Mouse (Mus musculus): Measurements from ENCODE around the gene Lasp1. TPM values are rescaled to one million over a fixed set of nuclear protein-coding genes. Genes with fewer than 3 reads are reported as not detected.

Gene Lasp1
- polyA plus RNA-seq, 1 experiment from 2014 or later = 246 TPM

GRCm38 (mm10) chr11:97802194-97802470 lies 3.3 kb downstream of the Lasp1 start:
- no peaks in the 10 kb centered on the region for H3K27me3 ChIP-seq
- ChIA-PET CTCF (interaction anchor here (1.6 to 4.3 kb wide), 2 partner anchors 11 to 82 kb away, joined by 5 to 32 read pairs; partner anchors contain the start of gene Fbxo47), POLR2A (interaction anchor here (0.9 to 6.7 kb wide), 3 partner anchors 12 to 38 kb away, joined by 3 to 133 read pairs (median 3); partner anchors contain the start of gene B230217C12Rik)
- DNase-seq (ENCODE audit: low read depth, low spot score) (no peak), ATAC-seq (no peak)
- no peak for TF ChIP-seq CTCF (IDR thresholded peaks at IDR 0.05)
- in situ Hi-C loops (cut with MboI; ENCODE audit: low pct_unique_long_range_greater_than_20kb) = no loop called here

- DNase-seq (ENCODE audit: low read depth, low spot score) (no peak), ATAC-seq (no peak)
- ChIA-PET POLR2A (interaction anchor here (1.2 to 6.7 kb wide), 2 partner anchors 12 to 29 kb away, joined by 3 to 133 read pairs; no protein-coding TSS in a partner anchor), CTCF (interaction anchor here (4.3 kb wide), 1 partner anchor 11 kb away, joined by 32 read pairs; no protein-coding TSS in a partner anchor)
- in situ Hi-C loops (cut with MboI; ENCODE audit: low pct_unique_long_range_greater_than_20kb) = no loop called here
- no peak for TF ChIP-seq CTCF (IDR thresholded peaks at IDR 0.05)
- H3K27me3 ChIP-seq = no peaks in the 10 kb centered on the region
Measured at GRCm38 (mm10) chr11:97802495-97802894, 3.7 kb downstream of the Lasp1 start.

GRCm38 (mm10) chr11:97803847-97804246 lies 5.0 kb downstream of the Lasp1 start:
- no peak for DNase-seq (ENCODE audit: low read depth, low spot score)
- in situ Hi-C loops (cut with MboI; ENCODE audit: low pct_unique_long_range_greater_than_20kb) = no loop called here
- ATAC-seq = no peak
- H3K27me3 ChIP-seq = no peaks in the 10 kb centered on the region
- ChIA-PET POLR2A (interaction anchor here (0.8 kb wide), 1 partner anchor 10 kb away, joined by 4 read pairs; no protein-coding TSS in a partner anchor), CTCF (no interaction called here)
- TF ChIP-seq CTCF (IDR thresholded peaks at IDR 0.05) = no peak

- DNase-seq (ENCODE audit: low read depth, low spot score) = no peak
- in situ Hi-C loops (cut with MboI; ENCODE audit: low pct_unique_long_range_greater_than_20kb) = no loop called here
- H3K27me3 ChIP-seq = no peaks in the 10 kb centered on the region
- CTCF ChIA-PET = interaction anchor here (1.0 kb wide), 1 partner anchor 23 kb away, joined by 3 read pairs; no protein-coding TSS in a partner anchor
- ATAC-seq = no peak
- POLR2A ChIA-PET = interaction anchor here (0.6 to 1.4 kb wide), 5 partner anchors 8 to 358 kb away, joined by 3 to 6 read pairs (median 4); no protein-coding TSS in a partner anchor
- no peak for TF ChIP-seq CTCF (IDR thresholded peaks at IDR 0.05)
Measured at GRCm38 (mm10) chr11:97804841-97805661, 6.3 kb downstream of the Lasp1 start.

- TF ChIP-seq CTCF (IDR thresholded peaks at IDR 0.05) = no peak
- ChIA-PET CTCF (interaction anchor here (1.0 kb wide), 1 partner anchor 22 kb away, joined by 3 read pairs; no protein-coding TSS in a partner anchor), POLR2A (interaction anchor here (0.6 to 1.4 kb wide), 5 partner anchors 8 to 359 kb away, joined by 3 to 6 read pairs (median 4); no protein-coding TSS in a partner anchor)
- ATAC-seq (no peak), DNase-seq (ENCODE audit: low read depth, low spot score) (no peak)
- in situ Hi-C loops (cut with MboI; ENCODE audit: low pct_unique_long_range_greater_than_20kb) = no loop called here
- no peaks in the 10 kb centered on the region for H3K27me3 ChIP-seq
Measured at GRCm38 (mm10) chr11:97805662-97806612, 7.1 kb downstream of the Lasp1 start.

GRCm38 (mm10) chr11:97806613-97806964 lies 7.8 kb downstream of the Lasp1 start:
- ATAC-seq (no peak), DNase-seq (ENCODE audit: low read depth, low spot score) (no peak)
- TF ChIP-seq CTCF (IDR thresholded peaks at IDR 0.05) = no peak
- ChIA-PET CTCF (interaction anchor here (0.9 kb wide), 1 partner anchor 10 kb away, joined by 3 read pairs; no protein-coding TSS in a partner anchor), POLR2A (interaction anchor here (0.9 to 1.1 kb wide), 2 partner anchors 11 to 150 kb away, joined by 3 read pairs; no protein-coding TSS in a partner anchor)
- in situ Hi-C loops (cut with MboI; ENCODE audit: low pct_unique_long_range_greater_than_20kb) = no loop called here
- no peaks in the 10 kb centered on the region for H3K27me3 ChIP-seq

GRCm38 (mm10) chr11:97807626-97808025 lies 8.8 kb downstream of the Lasp1 start:
- POLR2A ChIA-PET = interaction anchor here (0.7 to 15.1 kb wide), 7 partner anchors 8 to 1511 kb away, joined by 3 to 133 read pairs (median 4); partner anchors contain the start of gene Lasp1
- H3K27me3 ChIP-seq = no peaks in the 10 kb centered on the region
- DNase-seq (ENCODE audit: low read depth, low spot score) (no peak), ATAC-seq (no peak)
- no peak for TF ChIP-seq CTCF (IDR thresholded peaks at IDR 0.05)
- in situ Hi-C loops (cut with MboI; ENCODE audit: low pct_unique_long_range_greater_than_20kb) = no loop called here
- CTCF ChIA-PET = interaction anchor here (1.4 kb wide), 1 partner anchor 11 kb away, joined by 3 read pairs; no protein-coding TSS in a partner anchor

- no peak for ATAC-seq
- no peaks in the 10 kb centered on the region for H3K27me3 ChIP-seq
- no peak for TF ChIP-seq CTCF (IDR thresholded peaks at IDR 0.05)
- DNase-seq (ENCODE audit: low read depth, low spot score) = no peak
- in situ Hi-C loops (cut with MboI; ENCODE audit: low pct_unique_long_range_greater_than_20kb) = no loop called here
- CTCF ChIA-PET = interaction anchor here (1.4 kb wide), 1 partner anchor 11 kb away, joined by 3 read pairs; no protein-coding TSS in a partner anchor
- POLR2A ChIA-PET = interaction anchor here (0.7 to 15.1 kb wide), 7 partner anchors 8 to 1511 kb away, joined by 3 to 133 read pairs (median 4); partner anchors contain the start of gene Lasp1
Measured at GRCm38 (mm10) chr11:97808093-97808492, 9.3 kb downstream of the Lasp1 start.

GRCm38 (mm10) chr11:97808621-97809234 lies 9.9 kb downstream of the Lasp1 start:
- ATAC-seq (no peak), DNase-seq (ENCODE audit: low read depth, low spot score) (no peak)
- ChIA-PET CTCF (interaction anchor here (1.4 kb wide), 1 partner anchor 12 kb away, joined by 3 read pairs; no protein-coding TSS in a partner anchor), POLR2A (interaction anchor here (1.0 to 15.1 kb wide), 4 partner anchors 9 to 20 kb away, joined by 3 to 133 read pairs (median 6); partner anchors contain the start of gene Lasp1)
- no peaks in the 10 kb centered on the region for H3K27me3 ChIP-seq
- no peak for TF ChIP-seq CTCF (IDR thresholded peaks at IDR 0.05)
- in situ Hi-C loops (cut with MboI; ENCODE audit: low pct_unique_long_range_greater_than_20kb) = no loop called here

Data from Patski (cell line).